Mouse (Mus musculus): Measurements from ENCODE around the gene BC004004. TPM values are rescaled to one million over a fixed set of nuclear protein-coding genes. Genes with fewer than 3 reads are reported as not detected.

The BC004004 gene
- total and polyA plus RNA-seq, 3 experiments: 81.8 to 86.3 TPM; not detected in 1

- Histone ChIP-seq H3K9me3 (replicated peaks; ENCODE audit: insufficient read depth, low read length) (no peaks in the 10 kb centered on the region), H3K27me3 (ENCODE audit: control insufficient read depth in 1 of 2, insufficient read depth in 2 of 2, low read length in 2 of 2) (no peaks in the 10 kb centered on the region), H3K4me1 (ENCODE audit: control insufficient read depth in 1 of 2, insufficient read depth in 2 of 2, low read length in 2 of 2) (peaks cover 0 to 9% of the 10 kb centered on the region in 2 experiments; a peak in 2 of 4 replicates), H3K79me2 (ENCODE audit: control insufficient read depth, insufficient read depth, low read length, poor library complexity) (peaks cover 17% of the 10 kb centered on the region), H3K27ac (ENCODE audit: control insufficient read depth, low read depth, low read length) (no peak overlapping the region), H3K4me3 (ENCODE audit: control insufficient read depth in 1 of 2, insufficient read depth in 1 of 2, low read depth in 2 of 2, low read length in 2 of 2) (no peak overlapping the region), H3K9ac (ENCODE audit: control insufficient read depth, low read depth, low read length, poor library complexity, severe bottlenecking) (no peak overlapping the region), H3K36me3 (ENCODE audit: control insufficient read depth in 1 of 2, insufficient read depth in 2 of 2, low read length in 2 of 2) (peaks cover 0 to 7% of the 10 kb centered on the region in 2 experiments; a peak in 1 of 4 replicates)
- TF ChIP-seq GABPA (IDR thresholded peaks at IDR 0.05; ENCODE audit: low read depth, low read length) (no peak), TAL1 (IDR thresholded peaks at IDR 0.05; ENCODE audit: low read length) (no peak), TCF12 (IDR thresholded peaks at IDR 0.05; ENCODE audit: low read depth, low read length) (no peak), MYB (IDR thresholded peaks at IDR 0.05; ENCODE audit: low read depth, low read length) (no peak), JUND (IDR thresholded peaks at IDR 0.05; ENCODE audit: low read depth, low read length) (no peak), ZC3H11A (IDR thresholded peaks at IDR 0.05; ENCODE audit: low read depth, low read length) (no peak), POLR2AphosphoS5 (IDR thresholded peaks at IDR 0.05; ENCODE audit: borderline replicate concordance, low read depth, low read length) (no peak), RAD21 (IDR thresholded peaks at IDR 0.05; ENCODE audit: low read depth, low read length) (no peak), USF1 (IDR thresholded peaks at IDR 0.05; ENCODE audit: low read depth, low read length) (no peak), POLR2A (IDR thresholded peaks at IDR 0.05; ENCODE audit: control insufficient read depth in 1 of 2, insufficient read depth in 1 of 2, low read depth in 1 of 2, low read length in 2 of 2, poor library complexity in 1 of 2) (no peak), MYC (IDR thresholded peaks at IDR 0.05; ENCODE audit: low read depth, low read length) (no peak), ZMIZ1 (IDR thresholded peaks at IDR 0.05; ENCODE audit: low read depth, low read length) (no peak), HCFC1 (IDR thresholded peaks at IDR 0.05; ENCODE audit: low read depth, low read length) (no peak), MXI1 (IDR thresholded peaks at IDR 0.05; ENCODE audit: low read depth, low read length) (no peak), MAZ (IDR thresholded peaks at IDR 0.05; ENCODE audit: low read depth, low read length) (no peak), MEF2A (IDR thresholded peaks at IDR 0.05; ENCODE audit: extremely low read depth, insufficient replicate concordance, low read depth, low read length, poor library complexity, severe bottlenecking) (no peak), GATA1 (IDR thresholded peaks at IDR 0.05; ENCODE audit: low read depth, low read length) (no peak)
- DNase-seq (ENCODE audit: low read depth, low spot score): no peak
These were observed 4.6 kb downstream of the BC004004 start for GRCm38 (mm10) chr17:29273156-29273555.

GRCm38 (mm10) chr17:29273889-29274288 lies 5.3 kb downstream of the BC004004 start:
- peaks cover 17% of the 10 kb centered on the region for H3K79me2 ChIP-seq (ENCODE audit: control insufficient read depth, insufficient read depth, low read length, poor library complexity)
- no peak overlapping the region for H3K27ac ChIP-seq (ENCODE audit: control insufficient read depth, low read depth, low read length)
- H3K9me3 ChIP-seq (replicated peaks; ENCODE audit: insufficient read depth, low read length): no peaks in the 10 kb centered on the region
- DNase-seq (ENCODE audit: low read depth, low spot score): no peak
- H3K4me3 ChIP-seq (ENCODE audit: control insufficient read depth in 1 of 2, insufficient read depth in 1 of 2, low read depth in 2 of 2, low read length in 2 of 2): no peak overlapping the region
- H3K9ac ChIP-seq (ENCODE audit: control insufficient read depth, low read depth, low read length, poor library complexity, severe bottlenecking): no peak overlapping the region
- TF ChIP-seq USF1 (IDR thresholded peaks at IDR 0.05; ENCODE audit: low read depth, low read length): no peak
- TF ChIP-seq CTCF (IDR thresholded peaks at IDR 0.05 in 2 of 3, conservative IDR thresholded peaks at IDR 0.05 in 1 of 3; ENCODE audit: control insufficient read depth in 1 of 3, insufficient read depth in 1 of 3, low read depth in 2 of 3, low read length in 3 of 3, poor library complexity in 1 of 3, severe bottlenecking in 1 of 3): no peak
- TF ChIP-seq MAX (IDR thresholded peaks at IDR 0.05; ENCODE audit: low read length): no peak
- no peak for TF ChIP-seq E2F4 (IDR thresholded peaks at IDR 0.05; ENCODE audit: borderline replicate concordance, low read depth, low read length)
- no peak for TF ChIP-seq KAT2A (conservative IDR thresholded peaks at IDR 0.05; ENCODE audit: low read depth, low read length)
- TF ChIP-seq SMC3 (IDR thresholded peaks at IDR 0.05; ENCODE audit: low read depth, low read length): no peak
- no peak for TF ChIP-seq TCF12 (IDR thresholded peaks at IDR 0.05; ENCODE audit: low read depth, low read length)
- no peak for TF ChIP-seq POLR2AphosphoS5 (IDR thresholded peaks at IDR 0.05; ENCODE audit: borderline replicate concordance, low read depth, low read length)
- TF ChIP-seq MAFK (IDR thresholded peaks at IDR 0.05; ENCODE audit: borderline replicate concordance, low read depth, low read length): no peak
- TF ChIP-seq MYB (IDR thresholded peaks at IDR 0.05; ENCODE audit: low read depth, low read length): no peak
- TF ChIP-seq SIN3A (IDR thresholded peaks at IDR 0.05; ENCODE audit: low read length): no peak
- TF ChIP-seq CHD1 (IDR thresholded peaks at IDR 0.05; ENCODE audit: low read depth, low read length): no peak
- no peak for TF ChIP-seq ZC3H11A (IDR thresholded peaks at IDR 0.05; ENCODE audit: low read depth, low read length)
- peaks cover 0 to 8% of the 10 kb centered on the region in 2 experiments; a peak in 2 of 4 replicates for H3K4me1 ChIP-seq (ENCODE audit: control insufficient read depth in 1 of 2, insufficient read depth in 2 of 2, low read length in 2 of 2)
- H3K36me3 ChIP-seq (ENCODE audit: control insufficient read depth in 1 of 2, insufficient read depth in 2 of 2, low read length in 2 of 2): peaks cover 0 to 7% of the 10 kb centered on the region in 2 experiments; a peak in 2 of 4 replicates
- H3K27me3 ChIP-seq (ENCODE audit: control insufficient read depth in 1 of 2, insufficient read depth in 2 of 2, low read length in 2 of 2): no peaks in the 10 kb centered on the region

Measured in MEL (cell line).